Mouse (Mus musculus): ENCODE measurements around the gene Eef2k.

- TF ChIP-seq CTCF (IDR thresholded peaks at IDR 0.05; ENCODE audit: insufficient read depth, low read length) (no peak), POLR2A (IDR thresholded peaks at IDR 0.05; ENCODE audit: borderline replicate concordance, extremely low read depth, low read depth, low read length) (no peak)
Measured at GRCm38 (mm10) chr7:120838436-120839160, 4.0 kb upstream of the Eef2k start.
